Mouse (Mus musculus) liver, adult 2 months (tissue): Measurements from ENCODE around the gene Wipf3.

Experiments
- CTCF ChIP-seq: fragments of 200-500 bp; IDR thresholded peaks from 2 replicates; pipeline ENCODE4 v1.5.1; 2011; ENCODE audit warnings: low read depth, low read length, control low read depth
- POLR2A ChIP-seq: fragments of 200-500 bp; IDR thresholded peaks from 2 replicates; pipeline ENCODE4 v1.6.1; 2011; ENCODE audit warnings: low read length, control low read depth; ENCODE audit not compliant: insufficient read depth; ENCODE audit errors: extremely low read depth

GRCm38 (mm10) chr6:54539396-54539795, 110.0 kb downstream of the Wipf3 start:
- TF ChIP-seq CTCF (no peak), POLR2A (no peak)
